Mouse (Mus musculus): ENCODE results near the gene Ppp4c.

- TF ChIP-seq CTCF (IDR thresholded peaks at IDR 0.05; ENCODE audit: control insufficient read depth, insufficient read depth, insufficient read length) (no peak), MAX (IDR thresholded peaks at IDR 0.05) (no peak), CEBPB (IDR thresholded peaks at IDR 0.05; ENCODE audit: low read depth) (no peak), USF1 (IDR thresholded peaks at IDR 0.05; ENCODE audit: low read depth) (no peak), MYOG (IDR thresholded peaks at IDR 0.05; ENCODE audit: control insufficient read depth, extremely low read depth, insufficient read length) (no peak)
Observed at GRCm38 (mm10) chr7:126818818-126819217, 26.5 kb upstream of the Ppp4c start.

Data from C2C12 (cell line).